Mouse (Mus musculus): ENCODE measurements around the gene Cfap77.

DNA sequence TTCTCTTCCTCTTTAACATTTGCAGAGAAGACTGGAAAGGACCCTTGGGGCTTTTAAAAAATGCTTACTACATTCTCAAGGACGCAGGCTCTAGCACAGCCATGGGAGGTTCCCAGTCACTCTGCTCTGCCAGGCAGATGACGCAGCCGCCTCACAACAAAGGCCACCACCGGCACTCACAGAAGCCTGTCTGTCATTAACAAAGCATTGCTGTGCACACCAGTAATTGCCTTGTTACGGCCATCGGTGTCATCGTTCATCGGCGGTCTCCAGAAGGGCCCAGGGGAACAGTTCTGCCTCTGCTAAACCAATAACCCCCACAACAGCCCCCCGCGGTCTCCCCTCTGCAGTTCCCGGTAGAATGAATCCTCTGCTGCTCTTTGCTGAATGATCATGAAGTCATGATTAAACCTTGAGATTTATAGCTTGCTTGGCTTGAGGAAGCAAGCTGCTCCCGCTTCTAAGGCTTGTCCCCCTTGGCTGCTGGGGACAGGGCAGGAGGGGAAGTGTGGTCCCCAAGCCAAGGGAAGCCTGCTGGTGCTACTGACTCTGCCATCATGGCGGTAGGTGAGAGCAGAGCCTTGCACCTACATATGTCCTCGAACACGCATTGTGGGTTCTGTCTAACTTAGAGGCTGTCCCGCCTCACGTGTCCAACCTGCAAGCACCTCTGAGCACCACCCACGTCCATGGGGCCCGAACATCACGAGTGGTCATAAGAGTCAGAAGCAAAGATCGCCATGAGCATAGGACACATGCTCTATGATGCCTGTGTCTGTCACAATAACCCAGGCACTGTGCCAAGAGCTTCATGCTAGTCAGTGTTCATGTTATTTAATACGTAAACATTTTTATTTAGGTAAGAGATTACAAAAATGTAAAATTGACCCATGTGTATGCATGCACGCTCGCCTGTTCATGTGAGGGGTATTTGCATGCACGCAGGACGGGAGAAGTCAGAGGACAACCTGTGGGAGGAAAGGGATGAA, 38.0 kb downstream of the Cfap77 start:
- TF ChIP-seq CTCF (IDR thresholded peaks at IDR 0.05; ENCODE audit: low read depth, low read length) (no peak), GATA2 (IDR thresholded peaks at IDR 0.05; ENCODE audit: borderline replicate concordance, low read depth, low read length) (no peak), GATA1 (IDR thresholded peaks at IDR 0.05; ENCODE audit: borderline replicate concordance, low read length) (no peak), TAL1 (conservative IDR thresholded peaks at IDR 0.05; ENCODE audit: low read depth, low read length) (no peak), POLR2AphosphoS5 (IDR thresholded peaks at IDR 0.05; ENCODE audit: insufficient replicate concordance, low read depth, low read length) (no peak)
